Mouse (Mus musculus) granulocyte monocyte progenitor cell, adult 5-6 weeks (primary cell): ENCODE measurements around the gene Dnmt3a. TPM values are rescaled to one million over a fixed set of nuclear protein-coding genes. Genes with fewer than 3 reads are reported as not detected.
A peak's percentile ranks its signal among the peaks of the same experiment; 100 is the strongest.

Experiments
- ATAC-seq: replicated peaks from 2 replicates; pipeline ENCODE4 v1.8.0; 2016; ENCODE audit warnings: mild to moderate bottlenecking, moderate TSS enrichment, inconsistent platforms; ENCODE audit not compliant: poor library complexity, severe bottlenecking
- total RNA-seq, 2 experiments: library from RNA; stranded (forward) in 1 of 2; stranded (reverse) in 1 of 2; fragments of 200-712, 200-1000 nt in 1 of 2; fragments of >200 nt in 1 of 2; fragmentation: Nextera tagmentation in 1 of 2; gene quantifications; 2 replicates each; pipeline ENCODE4 v1.2.3; 2014 to 2017

The Dnmt3a gene
- total RNA-seq, 2 experiments from 2014 or later: 20.2 to 21.7 TPM

DNA sequence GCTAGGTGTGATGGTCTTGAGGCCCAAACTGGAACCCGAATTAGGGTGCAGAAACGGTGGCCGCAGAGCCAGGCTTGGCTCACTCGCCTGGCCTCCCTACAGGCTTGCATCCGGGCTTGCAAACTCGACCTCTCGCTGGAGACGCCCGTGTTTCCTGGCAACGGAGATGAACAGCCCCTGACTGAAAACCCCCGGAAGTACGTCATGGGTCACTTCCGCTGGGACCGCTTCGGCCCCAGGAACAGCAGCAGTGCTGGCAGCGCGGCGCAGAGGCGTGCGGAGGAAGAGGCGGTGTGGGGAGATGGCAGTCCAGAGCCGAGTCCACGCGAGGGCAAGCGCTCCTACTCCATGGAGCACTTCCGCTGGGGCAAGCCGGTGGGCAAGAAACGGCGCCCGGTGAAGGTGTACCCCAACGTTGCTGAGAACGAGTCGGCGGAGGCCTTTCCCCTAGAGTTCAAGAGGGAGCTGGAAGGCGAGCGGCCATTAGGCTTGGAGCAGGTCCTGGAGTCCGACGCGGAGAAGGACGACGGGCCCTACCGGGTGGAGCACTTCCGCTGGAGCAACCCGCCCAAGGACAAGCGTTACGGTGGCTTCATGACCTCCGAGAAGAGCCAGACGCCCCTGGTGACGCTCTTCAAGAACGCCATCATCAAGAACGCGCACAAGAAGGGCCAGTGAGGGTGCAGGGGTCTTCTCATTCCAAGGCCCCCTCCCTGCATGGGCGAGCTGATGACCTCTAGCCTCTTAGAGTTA lies 154.2 kb downstream of the Dnmt3a start:
- peak; percentile 95 for ATAC-seq

DNA sequence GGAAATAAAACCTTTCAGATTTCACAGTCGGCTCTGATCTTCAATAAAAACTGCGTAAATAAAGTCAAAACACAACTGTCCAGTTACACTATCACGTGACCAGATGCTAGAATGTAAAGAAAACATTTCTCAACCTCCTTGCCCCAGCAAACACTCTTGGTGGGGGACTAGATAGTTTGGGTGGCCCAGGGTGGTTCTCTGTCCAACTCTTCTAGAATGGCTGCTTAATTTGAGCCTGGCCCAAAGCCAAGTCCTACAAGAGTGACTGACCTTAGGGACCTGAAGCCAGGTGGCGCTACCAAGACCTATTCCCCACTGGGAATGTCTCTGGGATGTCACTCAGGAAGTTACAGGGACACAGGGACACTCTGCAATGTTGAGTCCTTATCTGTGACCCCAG lies 154.7 kb downstream of the Dnmt3a start:
- no peak for ATAC-seq

Other genes starting within 250 kb of the Dnmt3a start
- 14.2 and 27.7 TPM in 2 replicates for gene Dtnb, start 233.6 kb upstream of the Dnmt3a start, total RNA-seq (2014; fragmentation: Nextera tagmentation)
- gene Dtnb, start 233.6 kb upstream of the Dnmt3a start, total RNA-seq (2017): 8.9 and 14.3 TPM in 2 replicates
- not detected in 2 replicates for gene Pomc, start 148.9 kb downstream of the Dnmt3a start, total RNA-seq (2014; fragmentation: Nextera tagmentation)
- 1.4 and 3.3 TPM in 2 replicates for gene Pomc, start 148.9 kb downstream of the Dnmt3a start, total RNA-seq (2017)
- gene Efr3b, start 232.9 kb downstream of the Dnmt3a start, total RNA-seq (2014; fragmentation: Nextera tagmentation): 0.21 and 0.58 TPM in 2 replicates
- gene Efr3b, start 232.9 kb downstream of the Dnmt3a start, total RNA-seq (2017): 0.13 and 0.21 TPM in 2 replicates